In the genomic region with DNA sequence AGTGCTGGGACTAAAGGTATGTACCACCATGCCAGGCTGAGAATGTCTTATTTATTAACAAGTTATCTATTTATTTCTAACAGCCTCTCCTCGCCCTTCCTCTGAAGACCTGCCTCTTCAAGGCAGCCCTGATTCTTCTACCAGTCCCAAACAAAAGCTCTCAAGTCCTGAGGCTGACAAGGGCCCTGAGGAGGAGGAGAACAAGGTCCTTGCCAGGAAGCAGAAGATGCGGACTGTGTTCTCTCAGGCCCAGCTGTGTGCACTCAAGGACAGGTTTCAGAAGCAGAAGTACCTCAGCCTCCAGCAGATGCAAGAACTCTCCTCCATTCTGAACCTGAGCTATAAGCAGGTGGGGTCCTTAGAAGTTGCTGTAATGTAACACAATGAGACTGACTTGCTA, we compare ENCODE assay signal across 19 mouse cellular contexts. TPM values are rescaled to one million over a fixed set of nuclear protein-coding genes. Genes with fewer than 3 reads are reported as not detected.
"Had no signal": no experiment of that assay in that cellular context is flagged by ENCODE, and none has a peak within 500 bp of the region (broad histone marks: within the 10 kb centered on the region; RNA-seq: fewer than 3 reads in every experiment).

No protein-coding gene starts in this region.

- H3K27ac ChIP-seq: liver, embryonic 14.5 days; macrophage; midbrain, embryonic 12.5 days; midbrain, embryonic 15.5 days; neural tube, embryonic 12.5 days; stomach, embryonic 15.5 days; stomach, postnatal 0 days had no signal

- H3K27me3 ChIP-seq: stomach, embryonic 15.5 days had no signal

- ATAC-seq: midbrain, embryonic 15.5 days had no signal

- H3K4me3 ChIP-seq: megakaryocyte, embryonic 14.5 days; midbrain, embryonic 12.5 days; midbrain, embryonic 15.5 days; neural tube, embryonic 12.5 days; stomach, embryonic 15.5 days had no signal

- H3K36me3 ChIP-seq: midbrain, embryonic 12.5 days; midbrain, embryonic 15.5 days; neural tube, embryonic 12.5 days; stomach, embryonic 15.5 days had no signal

- H3K9me3 ChIP-seq: megakaryocyte, embryonic 14.5 days; midbrain, embryonic 12.5 days; midbrain, embryonic 15.5 days; neural tube, embryonic 12.5 days; stomach, embryonic 15.5 days had no signal

- H3K9ac ChIP-seq: liver, embryonic 14.5 days; lung, embryonic 14.5 days; midbrain, embryonic 12.5 days; midbrain, embryonic 15.5 days; neural tube, embryonic 12.5 days; stomach, embryonic 15.5 days had no signal

- H3K4me2 ChIP-seq: lung, embryonic 14.5 days; midbrain, embryonic 12.5 days; midbrain, embryonic 15.5 days; neural tube, embryonic 12.5 days; stomach, embryonic 15.5 days had no signal

- DNase-seq: lung, adult 18-20 months; lung, embryonic 14.5 days; lung, postnatal 14 days; lung, postnatal 36 days; retina, postnatal 1 day; right cerebral cortex, adult 18-20 months; right cerebral cortex, postnatal 25 days; thymus, adult 2 months; thymus, postnatal 25 days had no signal

RNA-seq across cellular contexts. Expression of a gene that starts 4.2 kb away (rescaled TPM):
- polyA plus RNA-seq: liver, embryonic 16.5 days; macrophage; spleen, adult 2 months had no signal
